Mouse (Mus musculus): ENCODE results near the gene Bbip1.

The Bbip1 gene

DNA sequence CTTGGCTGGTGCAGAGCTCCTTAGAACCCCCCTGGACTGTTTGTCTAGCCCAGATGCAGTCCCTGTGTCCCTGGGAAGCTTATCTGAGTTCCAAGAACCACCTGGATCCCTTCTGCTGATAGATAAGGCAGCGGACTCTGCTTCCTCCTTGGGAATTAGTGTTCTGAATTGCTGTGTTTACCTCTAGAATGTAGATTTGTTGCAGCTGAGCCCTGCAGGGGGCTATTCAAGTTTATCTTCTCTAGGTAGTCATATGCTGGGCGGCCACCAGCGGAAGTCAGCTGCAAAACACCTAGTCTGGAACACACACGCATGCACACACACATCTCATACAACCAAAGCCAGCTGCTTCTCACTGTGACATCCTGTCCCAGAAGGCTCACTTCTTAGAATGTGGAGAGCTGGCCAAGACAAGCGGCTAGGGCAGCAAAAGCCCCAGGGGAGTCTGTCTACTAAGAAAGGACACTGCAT lies 53.6 kb downstream of the Bbip1 start:
- DNase-seq (ENCODE audit: low spot score): no peak

GRCm38 (mm10) chr19:53890274-53890673 lies 54.2 kb downstream of the Bbip1 start:
- DNase-seq (ENCODE audit: low spot score): no peak

DNA sequence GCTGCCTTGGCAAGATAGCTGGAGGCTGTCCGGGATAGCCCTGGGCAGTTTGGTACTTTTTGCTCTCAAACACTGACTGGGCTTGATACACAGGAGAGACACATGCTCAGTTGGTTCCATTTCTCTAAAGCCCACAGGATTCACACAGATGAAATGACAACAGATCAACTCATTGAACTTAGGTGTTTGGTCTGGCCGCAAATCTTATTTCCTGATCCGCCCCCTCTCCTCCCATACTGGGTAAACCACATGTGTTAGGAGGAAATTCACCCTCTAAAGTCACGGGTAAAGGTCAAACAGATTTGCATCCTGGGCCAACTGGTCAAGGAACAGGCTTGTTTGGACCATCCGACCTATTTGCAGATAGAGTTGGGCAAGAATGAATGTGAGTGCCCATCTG lies 54.9 kb downstream of the Bbip1 start:
- no peak for DNase-seq (ENCODE audit: low spot score)

DNA sequence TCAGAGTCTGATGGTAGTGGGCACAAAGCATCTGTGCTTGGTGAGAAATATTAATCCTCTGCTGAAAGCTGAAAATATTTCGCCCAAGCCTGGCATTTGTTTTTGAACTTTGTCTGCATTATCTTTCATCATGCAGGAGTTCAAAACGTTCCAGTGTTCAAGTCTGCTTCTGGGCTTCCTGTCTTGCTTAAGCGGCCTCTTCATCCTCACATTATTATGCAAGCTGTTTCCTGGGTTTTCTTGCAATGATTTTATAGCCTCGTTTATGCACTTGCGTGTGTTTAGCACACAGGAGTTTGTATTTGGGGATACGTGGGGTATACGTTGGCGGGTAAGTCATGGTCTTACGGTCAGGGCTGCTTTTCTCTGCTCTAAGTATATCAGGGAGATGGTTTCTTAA lies 56.1 kb downstream of the Bbip1 start:
- DNase-seq (ENCODE audit: low spot score): no peak

DNA sequence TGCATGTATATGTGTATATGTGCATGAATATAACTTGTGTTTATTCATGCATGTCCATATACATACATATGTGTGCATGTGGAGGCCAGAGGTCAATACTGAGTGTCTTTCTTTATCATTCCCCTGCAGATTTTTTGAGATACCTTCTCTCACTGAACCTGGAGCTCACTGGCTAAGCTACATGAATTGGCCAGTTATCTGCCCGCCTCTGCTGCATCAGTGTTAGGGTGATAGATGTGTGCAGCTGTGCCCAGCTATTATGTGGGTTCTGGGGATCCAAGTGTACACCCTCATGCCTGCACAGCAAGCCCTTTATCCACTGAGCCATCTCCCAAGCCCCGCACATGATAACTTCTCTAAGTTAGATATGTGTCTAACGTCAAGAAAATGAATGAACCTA lies 56.6 kb downstream of the Bbip1 start:
- DNase-seq (ENCODE audit: low spot score): no peak

GRCm38 (mm10) chr19:53886576-53887370 lies 57.7 kb downstream of the Bbip1 start:
- DNase-seq (ENCODE audit: low spot score): no peak

GRCm38 (mm10) chr19:53885450-53885849 lies 59.0 kb downstream of the Bbip1 start:
- DNase-seq (ENCODE audit: low spot score): no peak

GRCm38 (mm10) chr19:53881786-53882185 lies 62.6 kb downstream of the Bbip1 start:
- no peak for DNase-seq (ENCODE audit: low spot score)

- no peak for DNase-seq (ENCODE audit: low spot score)
Measured at GRCm38 (mm10) chr19:53880460-53880859, 64.0 kb downstream of the Bbip1 start.

Measured in testis, postnatal 14 days (tissue).